26 mouse cellular contexts compared by ENCODE assay signal in genomic region chr17:3598393-3598792, GRCm38 (mm10). TPM values are rescaled to one million over a fixed set of nuclear protein-coding genes. Genes with fewer than 3 reads are reported as not detected.
DNase-seq lines count a peak whose midpoint lies in the region; ATAC-seq and TF ChIP-seq lines count a peak whose summit lies in the region.
"Had no signal": no experiment of that assay in that cellular context is flagged by ENCODE, and none has a peak within 500 bp of the region (broad histone marks: within the 10 kb centered on the region; RNA-seq: fewer than 3 reads in every experiment).

No protein-coding gene starts in this region.

- 0 out of 2 replicates have a peak overlapping the region, but pooled peaks have one; percentile 28 for H3K27ac ChIP-seq in limb, embryonic 13.5 days
- H3K27ac ChIP-seq in limb, embryonic 10.5 days: no peak overlapping the region
- H3K27ac ChIP-seq in lung, embryonic 15.5 days: peak overlapping the region; percentile 52; the same call in 1 of the 2 replicates
- H3K27ac ChIP-seq in lung, postnatal 0 days (ENCODE audit: low read length): no peak overlapping the region
- H3K27ac ChIP-seq: embryonic facial prominence, embryonic 10.5 days; embryonic facial prominence, embryonic 12.5 days; forebrain, embryonic 10.5 days; forebrain, embryonic 12.5 days had no signal

- no peaks in the 10 kb centered on the region for H3K27me3 ChIP-seq in limb, embryonic 13.5 days
- H3K27me3 ChIP-seq in limb, embryonic 10.5 days (ENCODE audit: low read depth, poor library complexity, severe bottlenecking): no peaks in the 10 kb centered on the region
- no peaks in the 10 kb centered on the region for H3K27me3 ChIP-seq in lung, embryonic 15.5 days
- H3K27me3 ChIP-seq in lung, postnatal 0 days (replicated peaks; ENCODE audit: insufficient read depth, low read length): no peaks in the 10 kb centered on the region
- H3K27me3 ChIP-seq: CH12.LX; embryonic facial prominence, embryonic 12.5 days; forebrain, embryonic 12.5 days; Patski had no signal

- no peaks in the 10 kb centered on the region for H3K9me3 ChIP-seq in limb, embryonic 13.5 days
- H3K9me3 ChIP-seq in limb, embryonic 10.5 days (replicated peaks): no peaks in the 10 kb centered on the region
- no peaks in the 10 kb centered on the region for H3K9me3 ChIP-seq in lung, embryonic 15.5 days
- no peaks in the 10 kb centered on the region for H3K9me3 ChIP-seq in lung, postnatal 0 days (ENCODE audit: low read length)
- H3K9me3 ChIP-seq: embryonic facial prominence, embryonic 10.5 days; embryonic facial prominence, embryonic 12.5 days; forebrain, embryonic 10.5 days; forebrain, embryonic 12.5 days; G1E had no signal

- no peak for TF ChIP-seq CTCF in lung, adult 2 months (IDR thresholded peaks at IDR 0.05; ENCODE audit: insufficient read depth, low read length)
- TF ChIP-seq CTCF in lung, postnatal 0 days (IDR thresholded peaks at IDR 0.05): no peak

- TF ChIP-seq POLR2A in lung, adult 2 months (IDR thresholded peaks at IDR 0.05; ENCODE audit: borderline replicate concordance, extremely low read depth, low read depth, low read length): no peak

- H3K9ac ChIP-seq in limb, embryonic 13.5 days: no peak overlapping the region
- no peak overlapping the region for H3K9ac ChIP-seq in lung, embryonic 15.5 days
- no peak overlapping the region for H3K9ac ChIP-seq in lung, postnatal 0 days (replicated peaks; ENCODE audit: low read depth)
- H3K9ac ChIP-seq: embryonic facial prominence, embryonic 12.5 days; forebrain, embryonic 12.5 days had no signal

- H3K4me1 ChIP-seq in limb, embryonic 13.5 days: no peaks in the 10 kb centered on the region
- H3K4me1 ChIP-seq in limb, embryonic 10.5 days: no peaks in the 10 kb centered on the region
- 0 out of 2 replicates have a peak, but pooled peaks cover 3% of the 10 kb centered on the region for H3K4me1 ChIP-seq in lung, embryonic 15.5 days
- no peaks in the 10 kb centered on the region for H3K4me1 ChIP-seq in lung, adult 2 months (ENCODE audit: control insufficient read depth, insufficient read depth, low read length)
- H3K4me1 ChIP-seq in lung, postnatal 0 days (ENCODE audit: insufficient read depth, low read depth, low read length): no peaks in the 10 kb centered on the region
- H3K4me1 ChIP-seq: embryonic facial prominence, embryonic 10.5 days; embryonic facial prominence, embryonic 12.5 days; forebrain, embryonic 10.5 days; forebrain, embryonic 12.5 days had no signal

- ATAC-seq in limb, embryonic 13.5 days (ENCODE audit: low FRiP score, low read depth): no peak
- peak; percentile 49; the same call in 1 of the 2 replicates for ATAC-seq in lung, embryonic 15.5 days (ENCODE audit: borderline replicate concordance, extremely low read depth, low FRiP score, low TSS enrichment)
- no peak for ATAC-seq in lung, postnatal 0 days
- ATAC-seq: activated CD4-positive, CD25-positive, alpha-beta regulatory T cell, adult 4 months; CD4-positive, CD25-positive, alpha-beta regulatory T cell, adult 4 months; forebrain, embryonic 14.5 days; forebrain, embryonic 16.5 days had no signal

- no peak for TF ChIP-seq EP300 in lung, postnatal 0 days (IDR thresholded peaks at IDR 0.05)

- H3K4me3 ChIP-seq in limb, embryonic 13.5 days: no peak overlapping the region
- H3K4me3 ChIP-seq in limb, embryonic 10.5 days: no peak overlapping the region
- H3K4me3 ChIP-seq in lung, embryonic 15.5 days: no peak overlapping the region
- no peak overlapping the region for H3K4me3 ChIP-seq in lung, adult 2 months (replicated peaks; ENCODE audit: extremely low read depth, low read depth, low read length)
- H3K4me3 ChIP-seq in lung, postnatal 0 days (ENCODE audit: low read depth, low read length): no peak overlapping the region
- H3K4me3 ChIP-seq: embryonic facial prominence, embryonic 10.5 days; embryonic facial prominence, embryonic 12.5 days; erythroblast, embryonic 14.5 days; forebrain, embryonic 10.5 days; forebrain, embryonic 12.5 days had no signal

- DNase-seq in limb, embryonic 10.5 days (ENCODE audit: low spot score): no peak
- DNase-seq in lung, adult 2 months: no peak
- DNase-seq in lung, postnatal 0 days (ENCODE audit: low spot score): peak; percentile 51
- no peak for DNase-seq in lung, postnatal 10 days
- DNase-seq: adrenal gland, adult 8-10 months; adrenal gland, postnatal 14 days; adrenal gland, postnatal 36 days; B cell, adult 2 months; cerebellum, adult 11-12 months; cerebellum, adult 2 months; cerebellum, adult 9-10 months; cerebellum, postnatal 25 days had no signal

- H3K36me3 ChIP-seq in limb, embryonic 13.5 days: no peaks in the 10 kb centered on the region
- H3K36me3 ChIP-seq in limb, embryonic 10.5 days: no peaks in the 10 kb centered on the region
- H3K36me3 ChIP-seq in lung, embryonic 15.5 days: no peaks in the 10 kb centered on the region
- H3K36me3 ChIP-seq in lung, postnatal 0 days (ENCODE audit: insufficient read depth, low read length): no peaks in the 10 kb centered on the region
- H3K36me3 ChIP-seq: embryonic facial prominence, embryonic 10.5 days; embryonic facial prominence, embryonic 12.5 days; forebrain, embryonic 10.5 days; forebrain, embryonic 12.5 days; G1E had no signal

- no peak overlapping the region for H3K4me2 ChIP-seq in limb, embryonic 13.5 days (replicated peaks)
- H3K4me2 ChIP-seq in lung, embryonic 15.5 days: no peak overlapping the region
- no peak overlapping the region for H3K4me2 ChIP-seq in lung, postnatal 0 days (replicated peaks; ENCODE audit: low read depth, low read length)
- H3K4me2 ChIP-seq: embryonic facial prominence, embryonic 12.5 days; forebrain, embryonic 12.5 days had no signal

- 80% methylated on average over 1 of the region's 1 CpGs for WGBS in limb, embryonic 13.5 days
- WGBS in limb, embryonic 10.5 days: 88% methylated on average over 1 of the region's 1 CpGs
- WGBS in lung, embryonic 15.5 days: 36% methylated on average over 1 of the region's 1 CpGs
- 55% methylated on average over 1 of the region's 1 CpGs for WGBS in lung, adult 2 months
- 52% methylated on average over 1 of the region's 1 CpGs for WGBS in lung, postnatal 0 days

RNA-seq across cellular contexts. Expression of gene Tfb1m, which starts 40.8 kb away (rescaled TPM):
- 17.0 and 18.8 TPM in 2 replicates for polyA plus RNA-seq in limb, embryonic 13.5 days (2015; fragmentation: Nextera tagmentation; extraction: Ambion mirVana)
- polyA plus RNA-seq in limb, embryonic 10.5 days (2016; fragmentation: Nextera tagmentation; extraction: Ambion mirVana): 16.2 and 16.9 TPM in 2 replicates
- polyA plus RNA-seq in lung, embryonic 15.5 days (2015; fragmentation: Nextera tagmentation; extraction: Ambion mirVana): 13.6 and 13.7 TPM in 2 replicates
- polyA plus RNA-seq in lung, adult 2 months (2012; rRNA removed): 1.3 and 2.1 TPM in 2 replicates
- polyA plus RNA-seq in lung, postnatal 0 days (2015; fragmentation: Nextera tagmentation; extraction: Ambion mirVana): 5.9 and 8.7 TPM in 2 replicates

Comparison
In these comparisons a context has a peak if more than half of its experiments do, and no peak if none do; other contexts are left out.
1. H3K27ac ChIP-seq: peak in limb, embryonic 13.5 days (single experiment) and lung, embryonic 15.5 days (single experiment); none in limb, embryonic 10.5 days (single experiment) and lung, postnatal 0 days (single experiment).